Mouse (Mus musculus): ENCODE measurements at regions not wholly inside any gene's neighbourhood (a gene's known extent, or its start where the extent isn't known, plus 50 kb on each side); places are given as distances from the start of the nearest gene placed in this dataset.

GRCm38 (mm10) chr15:97188545-97188944 lies 58.4 kb upstream of the Pced1b start:
- Histone ChIP-seq H3K4me2 (no peak overlapping the region), H3K36me3 (no peaks in the 10 kb centered on the region), H3K9ac (no peak overlapping the region), H3K27ac (no peak overlapping the region), H3K27me3 (replicated peaks) (no peaks in the 10 kb centered on the region), H3K4me3 (no peak overlapping the region), H3K9me3 (replicated peaks) (no peaks in the 10 kb centered on the region), H3K4me1 (0 out of 2 replicates have a peak, but pooled peaks cover 4% of the 10 kb centered on the region)
- no peak for ATAC-seq
- WGBS (ENCODE audit: insufficient replicate concordance): 52% methylated on average over 17 of the region's 17 CpGs

GRCm38 (mm10) chr15:97187831-97188230 lies 59.1 kb upstream of the Pced1b start:
- Histone ChIP-seq H3K4me1 (0 out of 2 replicates have a peak, but pooled peaks cover 4% of the 10 kb centered on the region), H3K36me3 (no peaks in the 10 kb centered on the region), H3K4me2 (no peak overlapping the region), H3K9me3 (replicated peaks) (no peaks in the 10 kb centered on the region), H3K27ac (no peak overlapping the region), H3K9ac (no peak overlapping the region), H3K27me3 (replicated peaks) (no peaks in the 10 kb centered on the region), H3K4me3 (no peak overlapping the region)
- ATAC-seq: no peak
- 20% methylated on average over 3 of the region's 3 CpGs for WGBS (ENCODE audit: insufficient replicate concordance)

DNA sequence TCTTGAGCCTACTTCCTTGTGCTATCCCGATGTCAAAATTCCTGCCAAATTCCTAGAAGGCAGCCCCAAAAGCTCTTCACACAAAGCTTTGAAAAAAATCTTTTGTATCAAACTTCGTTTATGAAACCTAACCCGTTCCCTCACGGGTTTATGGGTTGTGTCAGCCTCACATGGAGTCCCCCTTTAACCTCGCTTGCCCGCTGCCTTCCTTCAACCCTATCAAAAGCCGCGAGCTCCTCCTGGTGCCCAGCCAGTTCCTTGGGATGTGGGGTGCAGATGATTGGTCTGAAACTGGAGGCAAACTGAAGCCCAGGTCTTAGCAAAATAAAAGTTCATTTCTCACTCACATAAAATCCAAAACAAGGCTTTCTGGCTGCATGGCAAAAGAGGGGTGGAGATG lies 60.9 kb upstream of the Pced1b start:
- Histone ChIP-seq H3K36me3 (no peaks in the 10 kb centered on the region), H3K9ac (no peak overlapping the region), H3K27ac (no peak overlapping the region), H3K9me3 (replicated peaks) (no peaks in the 10 kb centered on the region), H3K27me3 (replicated peaks) (no peaks in the 10 kb centered on the region), H3K4me3 (no peak overlapping the region), H3K4me1 (0 out of 2 replicates have a peak, but pooled peaks cover 4% of the 10 kb centered on the region), H3K4me2 (no peak overlapping the region)
- ATAC-seq: no peak
- 61% methylated on average over 8 of the region's 8 CpGs for WGBS (ENCODE audit: insufficient replicate concordance)

GRCm38 (mm10) chr15:97182617-97183038 lies 64.3 kb upstream of the Pced1b start:
- H3K27ac ChIP-seq: no peak overlapping the region
- H3K4me2 ChIP-seq: no peak overlapping the region
- H3K9ac ChIP-seq: no peak overlapping the region
- H3K36me3 ChIP-seq: no peaks in the 10 kb centered on the region
- no peak overlapping the region for H3K4me3 ChIP-seq
- no peak for ATAC-seq
- H3K27me3 ChIP-seq (replicated peaks): no peaks in the 10 kb centered on the region
- 56% methylated on average over 9 of the region's 9 CpGs for WGBS (ENCODE audit: insufficient replicate concordance)
- no peaks in the 10 kb centered on the region for H3K9me3 ChIP-seq (replicated peaks)
- H3K4me1 ChIP-seq: no peaks in the 10 kb centered on the region; the same call in 1 of the 2 replicates

DNA sequence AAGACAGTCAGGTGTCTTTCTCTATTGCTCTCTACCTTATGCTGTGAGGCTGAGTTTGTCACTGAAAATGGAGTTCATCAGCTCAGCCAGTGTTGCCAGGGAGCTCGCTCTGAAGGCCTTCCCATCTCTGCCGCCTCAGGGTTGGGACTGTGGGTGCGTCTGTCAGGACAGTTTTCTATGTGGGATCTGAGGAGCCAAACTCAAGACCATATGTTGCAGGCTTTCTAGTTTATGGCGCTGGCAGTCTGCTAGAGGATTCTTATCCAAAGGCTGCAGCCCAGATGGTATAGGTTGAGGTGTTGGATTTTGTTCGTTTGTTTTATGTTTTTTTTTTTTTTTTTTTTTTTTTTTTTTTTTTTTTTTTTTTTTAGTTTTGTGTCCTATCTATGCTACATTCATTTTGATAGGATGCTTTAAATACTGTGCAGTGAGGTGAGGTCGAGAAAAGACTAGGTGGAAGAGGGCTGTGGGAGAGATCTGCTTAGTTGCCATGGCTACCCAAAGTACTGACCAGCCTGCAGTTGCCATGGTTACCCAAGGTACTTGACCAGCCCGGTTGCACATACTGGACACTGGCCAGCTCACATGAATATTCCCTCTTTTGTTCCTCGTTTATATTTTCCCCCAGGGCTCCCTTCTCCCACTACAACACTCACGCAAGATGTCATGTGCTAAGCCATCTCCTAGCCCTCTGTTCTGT lies 65.8 kb upstream of the Pced1b start:
- H3K9ac ChIP-seq: no peak overlapping the region
- no peak overlapping the region for H3K4me2 ChIP-seq
- H3K27ac ChIP-seq: no peak overlapping the region
- H3K4me3 ChIP-seq: no peak overlapping the region
- H3K4me1 ChIP-seq: no peaks in the 10 kb centered on the region; the same call in 1 of the 2 replicates
- H3K9me3 ChIP-seq (replicated peaks): no peaks in the 10 kb centered on the region
- no peaks in the 10 kb centered on the region for H3K36me3 ChIP-seq
- ATAC-seq: no peak
- WGBS (ENCODE audit: insufficient replicate concordance): 59% methylated on average over 9 of the region's 9 CpGs
- no peaks in the 10 kb centered on the region for H3K27me3 ChIP-seq (replicated peaks)

- H3K9ac ChIP-seq: no peak overlapping the region
- 73% methylated on average over 3 of the region's 3 CpGs for WGBS (ENCODE audit: insufficient replicate concordance)
- H3K27me3 ChIP-seq (replicated peaks): no peaks in the 10 kb centered on the region
- ATAC-seq: no peak
- H3K27ac ChIP-seq: no peak overlapping the region
- H3K4me2 ChIP-seq: no peak overlapping the region
- no peaks in the 10 kb centered on the region; the same call in 1 of the 2 replicates for H3K4me1 ChIP-seq
- H3K36me3 ChIP-seq: no peaks in the 10 kb centered on the region
- H3K9me3 ChIP-seq (replicated peaks): no peaks in the 10 kb centered on the region
- H3K4me3 ChIP-seq: no peak overlapping the region
These were observed 68.6 kb upstream of the Pced1b start for GRCm38 (mm10) chr15:97178286-97178685.

DNA sequence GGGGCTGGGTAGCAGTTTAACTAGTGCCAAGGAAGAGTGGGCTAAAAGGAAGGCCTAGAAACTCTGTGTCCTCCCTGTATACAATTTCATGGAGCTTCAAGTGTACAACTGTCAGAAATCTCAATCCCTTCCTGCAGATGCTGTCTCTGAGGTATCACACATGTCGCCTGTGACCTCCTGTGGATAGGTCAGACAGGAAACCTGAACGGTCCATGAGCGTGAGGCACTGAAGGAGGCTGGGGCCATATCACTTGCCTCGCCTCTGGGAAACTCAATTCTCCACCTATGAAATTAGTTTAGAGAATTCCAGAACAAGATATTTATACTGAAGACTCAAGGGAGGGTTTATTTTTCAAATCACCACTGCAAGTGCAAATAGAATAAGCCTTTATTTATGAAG lies 69.1 kb upstream of the Pced1b start:
- no peaks in the 10 kb centered on the region; the same call in 1 of the 2 replicates for H3K4me1 ChIP-seq
- no peak overlapping the region for H3K9ac ChIP-seq
- no peak overlapping the region for H3K4me3 ChIP-seq
- no peak for ATAC-seq
- H3K27me3 ChIP-seq (replicated peaks): no peaks in the 10 kb centered on the region
- WGBS (ENCODE audit: insufficient replicate concordance): 64% methylated on average over 4 of the region's 4 CpGs
- no peak overlapping the region for H3K4me2 ChIP-seq
- no peak overlapping the region for H3K27ac ChIP-seq
- no peaks in the 10 kb centered on the region for H3K36me3 ChIP-seq
- H3K9me3 ChIP-seq (replicated peaks): no peaks in the 10 kb centered on the region

GRCm38 (mm10) chr15:97174989-97175388 lies 71.9 kb upstream of the Pced1b start:
- ATAC-seq: no peak
- WGBS (ENCODE audit: insufficient replicate concordance): 32% methylated on average over 5 of the region's 5 CpGs
- Histone ChIP-seq H3K27ac (no peak overlapping the region), H3K9me3 (replicated peaks) (no peaks in the 10 kb centered on the region), H3K4me2 (no peak overlapping the region), H3K27me3 (replicated peaks) (no peaks in the 10 kb centered on the region), H3K4me3 (no peak overlapping the region), H3K36me3 (no peaks in the 10 kb centered on the region), H3K4me1 (no peaks in the 10 kb centered on the region; the same call in 1 of the 2 replicates), H3K9ac (no peak overlapping the region)

DNA sequence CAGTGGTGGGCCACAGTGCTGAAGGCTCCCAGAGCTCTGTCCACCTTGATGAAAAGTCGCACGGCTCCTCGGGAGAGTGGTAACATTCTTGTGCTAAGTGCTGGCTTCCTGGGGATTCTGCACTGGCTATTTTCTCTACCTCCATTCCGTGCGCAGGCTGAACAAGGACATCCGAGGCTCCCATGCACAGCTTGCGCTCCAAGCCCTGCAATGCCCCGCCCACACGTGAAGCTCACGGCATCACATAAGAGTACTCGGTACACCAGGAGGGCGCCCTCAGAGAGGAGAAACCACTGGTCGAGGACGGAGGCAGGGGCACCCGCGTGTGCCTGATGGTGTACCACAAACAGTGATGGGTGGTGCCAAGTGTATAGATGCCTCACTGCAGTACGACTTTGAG lies 73.7 kb upstream of the Pced1b start:
- Histone ChIP-seq H3K4me2 (no peak overlapping the region), H3K9ac (no peak overlapping the region), H3K36me3 (no peaks in the 10 kb centered on the region), H3K9me3 (replicated peaks) (no peaks in the 10 kb centered on the region), H3K4me3 (no peak overlapping the region), H3K27ac (no peak overlapping the region), H3K27me3 (replicated peaks) (no peaks in the 10 kb centered on the region), H3K4me1 (no peaks in the 10 kb centered on the region; the same call in 1 of the 2 replicates)
- WGBS (ENCODE audit: insufficient replicate concordance): 63% methylated on average over 17 of the region's 17 CpGs
- peak; percentile 24; the same call in 1 of the 2 replicates for ATAC-seq

GRCm38 (mm10) chr15:97170074-97170473 lies 76.8 kb upstream of the Pced1b start:
- H3K27ac ChIP-seq: no peak overlapping the region
- no peaks in the 10 kb centered on the region for H3K27me3 ChIP-seq (replicated peaks)
- H3K36me3 ChIP-seq: no peaks in the 10 kb centered on the region
- no peak overlapping the region for H3K4me2 ChIP-seq
- H3K4me1 ChIP-seq: no peaks in the 10 kb centered on the region; the same call in 1 of the 2 replicates
- WGBS (ENCODE audit: insufficient replicate concordance): 61% methylated on average over 6 of the region's 6 CpGs
- H3K4me3 ChIP-seq: no peak overlapping the region
- no peaks in the 10 kb centered on the region for H3K9me3 ChIP-seq (replicated peaks)
- no peak for ATAC-seq
- no peak overlapping the region for H3K9ac ChIP-seq

GRCm38 (mm10) chr15:97169381-97169780 lies 77.5 kb upstream of the Pced1b start:
- ATAC-seq: no peak
- no peaks in the 10 kb centered on the region for H3K27me3 ChIP-seq (replicated peaks)
- WGBS (ENCODE audit: insufficient replicate concordance): 77% methylated on average over 10 of the region's 10 CpGs
- no peak overlapping the region for H3K4me2 ChIP-seq
- H3K4me1 ChIP-seq: no peaks in the 10 kb centered on the region
- no peak overlapping the region for H3K4me3 ChIP-seq
- H3K9me3 ChIP-seq (replicated peaks): no peaks in the 10 kb centered on the region
- no peak overlapping the region for H3K27ac ChIP-seq
- no peaks in the 10 kb centered on the region for H3K36me3 ChIP-seq
- no peak overlapping the region for H3K9ac ChIP-seq

GRCm38 (mm10) chr15:97167116-97167515 lies 79.8 kb upstream of the Pced1b start:
- H3K9me3 ChIP-seq (replicated peaks): no peaks in the 10 kb centered on the region
- no peak overlapping the region for H3K4me2 ChIP-seq
- no peak overlapping the region for H3K9ac ChIP-seq
- no peak overlapping the region for H3K27ac ChIP-seq
- H3K4me1 ChIP-seq: no peaks in the 10 kb centered on the region
- H3K36me3 ChIP-seq: no peaks in the 10 kb centered on the region
- H3K4me3 ChIP-seq: no peak overlapping the region
- 91% methylated on average over 7 of the region's 7 CpGs for WGBS (ENCODE audit: insufficient replicate concordance)
- no peak for ATAC-seq
- no peaks in the 10 kb centered on the region for H3K27me3 ChIP-seq (replicated peaks)

DNA sequence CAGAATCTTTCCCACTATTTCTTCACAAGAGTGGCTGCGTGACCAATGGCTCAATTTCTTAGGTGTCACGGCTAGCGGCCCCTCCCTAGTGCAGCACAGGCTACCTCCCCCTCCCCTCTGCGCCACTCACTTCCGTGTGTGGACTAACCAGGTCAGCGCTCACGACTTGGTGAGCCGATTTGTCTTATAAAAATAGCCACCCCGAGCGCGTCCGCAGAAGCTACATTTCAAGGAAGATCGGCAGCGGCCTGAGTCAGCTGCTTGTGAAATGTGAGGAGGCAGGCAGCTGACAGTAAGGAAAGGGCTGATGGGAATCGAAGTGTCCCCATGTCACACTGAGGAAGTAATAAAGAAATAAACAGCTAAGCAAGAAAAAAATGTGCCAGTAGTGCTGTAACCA lies 82.3 kb upstream of the Pced1b start:
- Histone ChIP-seq H3K36me3 (no peaks in the 10 kb centered on the region), H3K4me3 (no peak overlapping the region), H3K9ac (no peak overlapping the region), H3K9me3 (replicated peaks) (no peaks in the 10 kb centered on the region), H3K27me3 (replicated peaks) (no peaks in the 10 kb centered on the region), H3K27ac (peak overlapping the region; percentile 45; the same call in 1 of the 2 replicates), H3K4me2 (no peak overlapping the region), H3K4me1 (no peaks in the 10 kb centered on the region)
- whole genome bisulfite sequencing (ENCODE audit: insufficient replicate concordance): 65% methylated on average over 15 of the region's 15 CpGs
- ATAC-seq: no peak
